Mouse (Mus musculus): Measurements from ENCODE around the gene Dlg5. TPM values are rescaled to one million over a fixed set of nuclear protein-coding genes. Genes with fewer than 3 reads are reported as not detected.
A peak's percentile ranks its signal among the peaks of the same experiment; 100 is the strongest.

The Dlg5 gene
- polyA plus RNA-seq, 1 experiment from 2014 or later: 12.8 TPM

GRCm38 (mm10) chr14:24251326-24251725, 5.6 kb upstream of the Dlg5 start:
- Histone ChIP-seq H3K36me3 (ENCODE audit: control insufficient read depth, insufficient read depth, low read length) (no peaks in the 10 kb centered on the region), H3K4me1 (ENCODE audit: control insufficient read depth in 2 of 2, insufficient read depth in 2 of 2, low read length in 2 of 2) (peaks cover 16 to 18% of the 10 kb centered on the region in 2 experiments), H3K4me3 (ENCODE audit: control insufficient read depth in 1 of 2, insufficient read depth in 1 of 2, low read depth in 1 of 2, low read length in 2 of 2) (no peak overlapping the region), H3K9ac (ENCODE audit: low read length) (no peak overlapping the region), H3K9me3 (ENCODE audit: control insufficient read depth, low read length) (no peaks in the 10 kb centered on the region), H3K4me2 (ENCODE audit: low read length) (no peak overlapping the region), H3K27ac (replicated peaks in 1 of 2; ENCODE audit: control insufficient read depth in 1 of 2, insufficient read depth in 1 of 2, low read depth in 2 of 2, low read length in 2 of 2) (no peak overlapping the region), H3K27me3 (ENCODE audit: control insufficient read depth, insufficient read depth, low read length) (no peaks in the 10 kb centered on the region)
- 61% methylated on average over 1 of the region's 1 CpGs for WGBS
- ATAC-seq (ENCODE audit: insufficient number of reproducible peaks, insufficient read depth, low FRiP score, low read depth): no peak

DNA sequence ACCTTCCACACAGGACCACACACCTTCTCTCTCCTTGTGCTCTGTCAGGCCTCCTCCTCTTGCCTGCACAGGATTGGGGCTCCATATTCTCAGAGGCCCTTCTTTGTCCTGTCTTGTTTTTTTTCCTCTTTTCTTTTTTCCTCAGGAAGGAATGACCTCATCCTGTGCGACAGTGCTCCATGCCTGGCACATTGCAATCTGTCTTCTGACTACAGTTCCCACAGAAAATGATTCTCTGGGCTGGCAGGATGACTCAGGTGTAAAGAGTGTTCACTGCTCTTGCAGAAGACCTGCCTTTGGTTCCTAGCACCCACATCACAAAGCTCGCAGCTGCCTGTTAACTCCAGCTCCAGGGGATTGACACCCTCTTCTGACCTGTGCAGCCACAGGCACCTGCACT, 4.2 kb upstream of the Dlg5 start:
- Histone ChIP-seq H3K27me3 (ENCODE audit: control insufficient read depth, insufficient read depth, low read length) (no peaks in the 10 kb centered on the region), H3K4me1 (ENCODE audit: control insufficient read depth in 2 of 2, insufficient read depth in 2 of 2, low read length in 2 of 2) (peaks cover 19 to 23% of the 10 kb centered on the region in 2 experiments), H3K4me3 (ENCODE audit: control insufficient read depth in 1 of 2, insufficient read depth in 1 of 2, low read depth in 1 of 2, low read length in 2 of 2) (no peak overlapping the region), H3K36me3 (ENCODE audit: control insufficient read depth, insufficient read depth, low read length) (no peaks in the 10 kb centered on the region), H3K4me2 (ENCODE audit: low read length) (no peak overlapping the region), H3K9me3 (ENCODE audit: control insufficient read depth, low read length) (no peaks in the 10 kb centered on the region), H3K27ac (replicated peaks in 1 of 2; ENCODE audit: control insufficient read depth in 1 of 2, insufficient read depth in 1 of 2, low read depth in 2 of 2, low read length in 2 of 2) (no peak overlapping the region), H3K9ac (ENCODE audit: low read length) (no peak overlapping the region)
- ATAC-seq (ENCODE audit: insufficient number of reproducible peaks, insufficient read depth, low FRiP score, low read depth): no peak
- 50% methylated on average over 2 of the region's 2 CpGs for WGBS

- peak overlapping the region; percentile 61 to 89 for H3K4me3 ChIP-seq (ENCODE audit: control insufficient read depth in 1 of 2, insufficient read depth in 1 of 2, low read depth in 1 of 2, low read length in 2 of 2)
Observed at GRCm38 (mm10) chr14:24244330-24245176, 1.2 kb downstream of the Dlg5 start.

GRCm38 (mm10) chr14:24242016-24242415, 3.7 kb downstream of the Dlg5 start:
- no peak overlapping the region for H3K4me2 ChIP-seq (ENCODE audit: low read length)

More at GRCm38 (mm10) chr14:24244330-24245176, 1.2 kb downstream of the Dlg5 start:
- Histone ChIP-seq H3K27ac (replicated peaks in 1 of 2; ENCODE audit: control insufficient read depth in 1 of 2, insufficient read depth in 1 of 2, low read depth in 2 of 2, low read length in 2 of 2) (peak overlapping the region; percentile 71 to 93; a peak in 3 of 4 replicates), H3K9me3 (ENCODE audit: control insufficient read depth, low read length) (no peaks in the 10 kb centered on the region), H3K4me2 (ENCODE audit: low read length) (peak overlapping the region; percentile 98), H3K9ac (ENCODE audit: low read length) (peak overlapping the region; percentile 93), H3K36me3 (ENCODE audit: control insufficient read depth, insufficient read depth, low read length) (peaks cover 13% of the 10 kb centered on the region; the same call in 1 of the 2 replicates), H3K27me3 (ENCODE audit: control insufficient read depth, insufficient read depth, low read length) (no peaks in the 10 kb centered on the region), H3K4me1 (ENCODE audit: control insufficient read depth in 2 of 2, insufficient read depth in 2 of 2, low read length in 2 of 2) (peaks cover 5 to 7% of the 10 kb centered on the region in 2 experiments)
- under 1% methylated on average over 40 of the region's 40 CpGs for WGBS
- peak; percentile 37; the same call in 1 of the 2 replicates for ATAC-seq (ENCODE audit: insufficient number of reproducible peaks, insufficient read depth, low FRiP score, low read depth)

GRCm38 (mm10) chr14:24240831-24241230, 4.9 kb downstream of the Dlg5 start:
- H3K27ac ChIP-seq (replicated peaks in 1 of 2; ENCODE audit: control insufficient read depth in 1 of 2, insufficient read depth in 1 of 2, low read depth in 2 of 2, low read length in 2 of 2): no peak overlapping the region
- no peak overlapping the region for H3K9ac ChIP-seq (ENCODE audit: low read length)
- H3K4me3 ChIP-seq (ENCODE audit: control insufficient read depth in 1 of 2, insufficient read depth in 1 of 2, low read depth in 1 of 2, low read length in 2 of 2): no peak overlapping the region
- peaks cover 12 to 19% of the 10 kb centered on the region in 2 experiments for H3K4me1 ChIP-seq (ENCODE audit: control insufficient read depth in 2 of 2, insufficient read depth in 2 of 2, low read length in 2 of 2)
- no peaks in the 10 kb centered on the region for H3K9me3 ChIP-seq (ENCODE audit: control insufficient read depth, low read length)
- H3K36me3 ChIP-seq (ENCODE audit: control insufficient read depth, insufficient read depth, low read length): peaks cover 13% of the 10 kb centered on the region; the same call in 1 of the 2 replicates
- no peaks in the 10 kb centered on the region for H3K27me3 ChIP-seq (ENCODE audit: control insufficient read depth, insufficient read depth, low read length)
- 76% methylated on average over 6 of the region's 6 CpGs for WGBS
- no peak for ATAC-seq (ENCODE audit: insufficient number of reproducible peaks, insufficient read depth, low FRiP score, low read depth)
- no peak overlapping the region for H3K4me2 ChIP-seq (ENCODE audit: low read length)

More at GRCm38 (mm10) chr14:24242016-24242415, 3.7 kb downstream of the Dlg5 start:
- Histone ChIP-seq H3K27ac (replicated peaks in 1 of 2; ENCODE audit: control insufficient read depth in 1 of 2, insufficient read depth in 1 of 2, low read depth in 2 of 2, low read length in 2 of 2) (no peak overlapping the region), H3K9me3 (ENCODE audit: control insufficient read depth, low read length) (no peaks in the 10 kb centered on the region), H3K36me3 (ENCODE audit: control insufficient read depth, insufficient read depth, low read length) (peaks cover 13% of the 10 kb centered on the region; the same call in 1 of the 2 replicates), H3K4me3 (ENCODE audit: control insufficient read depth in 1 of 2, insufficient read depth in 1 of 2, low read depth in 1 of 2, low read length in 2 of 2) (no peak overlapping the region), H3K4me1 (ENCODE audit: control insufficient read depth in 2 of 2, insufficient read depth in 2 of 2, low read length in 2 of 2) (peaks cover 15 to 22% of the 10 kb centered on the region in 2 experiments), H3K27me3 (ENCODE audit: control insufficient read depth, insufficient read depth, low read length) (no peaks in the 10 kb centered on the region), H3K9ac (ENCODE audit: low read length) (no peak overlapping the region)
- 91% methylated on average over 2 of the region's 2 CpGs for WGBS
- no peak for ATAC-seq (ENCODE audit: insufficient number of reproducible peaks, insufficient read depth, low FRiP score, low read depth)

- H3K9ac ChIP-seq (ENCODE audit: low read length): no peak overlapping the region
- no peaks in the 10 kb centered on the region for H3K9me3 ChIP-seq (ENCODE audit: control insufficient read depth, low read length)
- H3K27ac ChIP-seq (replicated peaks in 1 of 2; ENCODE audit: control insufficient read depth in 1 of 2, insufficient read depth in 1 of 2, low read depth in 2 of 2, low read length in 2 of 2): no peak overlapping the region
- no peak overlapping the region for H3K4me2 ChIP-seq (ENCODE audit: low read length)
- no peaks in the 10 kb centered on the region for H3K27me3 ChIP-seq (ENCODE audit: control insufficient read depth, insufficient read depth, low read length)
- no peak overlapping the region for H3K4me3 ChIP-seq (ENCODE audit: control insufficient read depth in 1 of 2, insufficient read depth in 1 of 2, low read depth in 1 of 2, low read length in 2 of 2)
- ATAC-seq (ENCODE audit: insufficient number of reproducible peaks, insufficient read depth, low FRiP score, low read depth): no peak
- H3K4me1 ChIP-seq (ENCODE audit: control insufficient read depth in 2 of 2, insufficient read depth in 2 of 2, low read length in 2 of 2): peaks cover 13 to 17% of the 10 kb centered on the region in 2 experiments
- peaks cover 13% of the 10 kb centered on the region; the same call in 1 of the 2 replicates for H3K36me3 ChIP-seq (ENCODE audit: control insufficient read depth, insufficient read depth, low read length)
- WGBS: 86% methylated on average over 11 of the region's 11 CpGs
Observed at GRCm38 (mm10) chr14:24239651-24240050, 6.1 kb downstream of the Dlg5 start.

- Histone ChIP-seq H3K4me1 (ENCODE audit: control insufficient read depth in 2 of 2, insufficient read depth in 2 of 2, low read length in 2 of 2) (peaks cover 18 to 30% of the 10 kb centered on the region in 2 experiments), H3K4me3 (ENCODE audit: control insufficient read depth in 1 of 2, insufficient read depth in 1 of 2, low read depth in 1 of 2, low read length in 2 of 2) (no peak overlapping the region), H3K27me3 (ENCODE audit: control insufficient read depth, insufficient read depth, low read length) (no peaks in the 10 kb centered on the region), H3K27ac (replicated peaks in 1 of 2; ENCODE audit: control insufficient read depth in 1 of 2, insufficient read depth in 1 of 2, low read depth in 2 of 2, low read length in 2 of 2) (no peak overlapping the region), H3K9me3 (ENCODE audit: control insufficient read depth, low read length) (no peaks in the 10 kb centered on the region), H3K36me3 (ENCODE audit: control insufficient read depth, insufficient read depth, low read length) (no peaks in the 10 kb centered on the region), H3K9ac (ENCODE audit: low read length) (no peak overlapping the region), H3K4me2 (ENCODE audit: low read length) (no peak overlapping the region)
- 87% methylated on average over 3 of the region's 3 CpGs for WGBS
- no peak for ATAC-seq (ENCODE audit: insufficient number of reproducible peaks, insufficient read depth, low FRiP score, low read depth)
Observed at GRCm38 (mm10) chr14:24235954-24236353, 9.8 kb downstream of the Dlg5 start.

All from heart, embryonic 14.5 days (tissue).